Mouse (Mus musculus) stomach, adult 2 months (tissue): Measurements from ENCODE around the gene Lpo. TPM values are rescaled to one million over a fixed set of nuclear protein-coding genes. Genes with fewer than 3 reads are reported as not detected.

ENCODE experiments used
- polyA plus RNA-seq: library from polyadenylated mRNA; depleted of rRNA; stranded (reverse); fragments of >200 nt; gene quantifications from 2 replicates; pipeline ENCODE4 v1.2.3, GENCODE M21; 2012; rRNA removed

Lpo gene
- polyA plus RNA-seq: 0.03 and 0.10 TPM in 2 replicates

GRCm38 (mm10) chr11:87828239-87828900 lies at the start of gene Lpo:
Gene Lpo (minus strand): TSS chr11:87828289.

DNA sequence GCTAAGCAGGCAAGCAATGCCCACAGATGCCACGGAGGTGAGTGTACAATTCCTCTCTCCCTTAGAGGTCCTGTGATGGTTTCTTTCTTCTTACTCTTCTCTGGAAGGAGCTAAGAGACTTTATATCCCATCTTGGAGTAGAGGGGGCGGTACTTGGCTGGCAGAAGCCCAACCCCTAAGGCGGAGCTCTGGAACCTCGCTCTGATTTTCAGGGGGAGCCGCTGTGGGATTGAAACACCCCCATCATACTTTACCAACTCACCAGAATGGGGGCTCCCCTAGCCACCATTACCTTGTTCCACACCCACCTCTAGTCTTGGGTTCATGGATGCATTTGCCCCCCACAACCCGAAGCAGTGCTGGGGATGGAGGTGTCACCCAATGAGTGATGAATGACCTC lies 47.3 kb upstream of the Lpo start, which contains the start of gene Epx:
Epx (minus strand) TSS at position 101 of the 400 bp plus-strand sequence.

DNA sequence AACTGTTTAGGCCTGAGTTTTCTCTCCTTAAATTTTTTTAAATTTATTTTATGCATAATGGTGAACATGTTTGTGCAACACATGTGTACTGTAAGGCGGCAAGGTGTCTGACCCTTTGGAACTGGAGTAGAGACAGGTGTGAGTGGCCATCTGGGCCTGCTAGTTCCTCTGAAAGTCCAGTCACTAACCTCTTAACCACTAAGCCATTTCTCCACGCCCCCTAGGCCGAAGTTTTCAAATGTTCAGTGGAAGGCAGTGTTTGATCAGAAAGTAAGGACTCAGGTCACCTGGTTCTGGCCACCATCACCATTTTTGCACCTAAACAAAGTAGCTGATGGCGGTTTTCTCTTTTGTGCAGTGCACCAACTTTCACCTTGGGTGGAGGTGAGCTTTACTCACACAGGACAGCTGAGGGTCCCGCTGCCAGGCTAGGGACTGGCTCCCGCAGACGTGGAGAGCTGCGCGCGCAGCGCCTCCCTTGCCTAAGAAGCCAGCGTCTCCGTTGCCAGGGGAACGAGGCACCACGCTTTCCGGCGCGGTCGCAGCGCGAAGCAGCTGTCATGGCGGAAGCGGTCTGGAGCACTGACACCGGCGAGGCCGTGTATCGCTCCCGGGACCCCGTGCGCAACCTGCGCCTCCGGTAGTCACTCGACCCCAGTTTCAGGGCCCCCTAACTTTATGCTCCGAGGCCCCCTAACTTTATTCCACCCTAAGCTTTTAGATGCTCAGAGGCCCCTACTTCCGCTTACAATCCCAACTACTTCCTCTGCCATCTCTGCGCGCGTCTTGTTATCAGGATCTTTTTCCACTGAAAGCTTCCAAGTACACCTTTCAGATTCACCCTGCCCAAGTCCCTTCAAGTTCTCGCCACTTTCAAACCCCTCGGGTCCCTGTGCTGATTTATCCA lies 24.9 kb upstream of the Lpo start, which contains the start of gene Mks1:
Mks1 (plus strand) TSS at position 526 of the 907 bp plus-strand sequence.

DNA sequence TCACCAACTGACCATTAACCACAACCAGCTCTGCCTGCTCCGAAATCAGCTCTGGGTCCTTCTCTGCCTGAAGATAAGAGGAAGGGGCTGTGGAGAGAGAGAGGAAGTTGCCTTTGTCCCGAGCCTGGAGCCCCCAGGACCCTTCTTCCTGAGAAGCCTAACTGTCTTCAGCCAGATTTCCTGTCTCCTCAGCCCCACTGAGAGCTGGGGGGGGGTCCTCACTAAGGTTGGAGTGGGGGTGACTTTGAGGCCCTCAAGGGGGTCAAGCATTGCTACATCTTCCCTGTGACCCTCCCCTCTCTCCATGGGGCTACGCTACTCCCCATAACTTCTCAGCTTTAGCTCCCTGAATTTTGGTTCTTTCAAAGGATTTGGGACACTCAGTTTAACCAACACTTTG lies 34.6 kb downstream of the Lpo start, which contains the start of gene Mpo:
Mpo (plus strand) TSS at position 122 of the 400 bp plus-strand sequence.

GRCm38 (mm10) chr11:87760301-87761081 lies 67.6 kb downstream of the Lpo start, which contains the start of gene Tspoap1:
Gene Tspoap1 (plus strand): TSS chr11:87760541.

Other genes starting within 250 kb of the Lpo start
- 12.9 and 13.4 TPM in 2 replicates for gene Mtmr4, start 236.1 kb downstream of the Lpo start, polyA plus RNA-seq
- gene Hsf5, start 211.1 kb downstream of the Lpo start, polyA plus RNA-seq: 0.04 TPM in 1 of 2 replicates, not detected in the other
- 9.4 and 10.8 TPM in 2 replicates for gene Rnf43, start 165.6 kb downstream of the Lpo start, polyA plus RNA-seq
- 12.7 and 14.1 TPM in 2 replicates for gene Supt4a, start 90.7 kb downstream of the Lpo start, polyA plus RNA-seq
- 0.88 and 1.2 TPM in 2 replicates for gene Tspoap1, start 67.7 kb downstream of the Lpo start, polyA plus RNA-seq
- gene Mpo, start 34.7 kb downstream of the Lpo start, polyA plus RNA-seq: 0.12 TPM in 1 of 2 replicates, not detected in the other
- gene Mks1, start 24.9 kb upstream of the Lpo start, polyA plus RNA-seq: 3.6 and 4.6 TPM in 2 replicates
- gene Epx, start 47.2 kb upstream of the Lpo start, polyA plus RNA-seq: not detected in 2 replicates
- not detected in 2 replicates for gene Olfr462, start 64.0 kb upstream of the Lpo start, polyA plus RNA-seq
- not detected in 2 replicates for gene Olfr463, start 69.1 kb upstream of the Lpo start, polyA plus RNA-seq
- gene Olfr464, start 92.7 kb upstream of the Lpo start, polyA plus RNA-seq: not detected in 2 replicates
- 36.3 and 56.7 TPM in 2 replicates for gene Dynll2, start 159.2 kb upstream of the Lpo start, polyA plus RNA-seq
- 42.6 and 64.7 TPM in 2 replicates for gene Srsf1, start 219.1 kb upstream of the Lpo start, polyA plus RNA-seq
- gene Vezf1, start 240.0 kb upstream of the Lpo start, polyA plus RNA-seq: 4.4 and 4.7 TPM in 2 replicates